Mouse (Mus musculus) cerebellum, adult 18-20 months (tissue): ENCODE measurements around the gene Diras2.
"Not testable (repeated sequence)": the region's sequence is repeated elsewhere in the genome, so short reads cannot be mapped to it uniquely, and the experiment has no call there.

Experiments
- DNase-seq, 2 experiments: peaks; one replicate each; pipeline ENCODE4 v3.0.0; 2021

Diras2 gene

DNA sequence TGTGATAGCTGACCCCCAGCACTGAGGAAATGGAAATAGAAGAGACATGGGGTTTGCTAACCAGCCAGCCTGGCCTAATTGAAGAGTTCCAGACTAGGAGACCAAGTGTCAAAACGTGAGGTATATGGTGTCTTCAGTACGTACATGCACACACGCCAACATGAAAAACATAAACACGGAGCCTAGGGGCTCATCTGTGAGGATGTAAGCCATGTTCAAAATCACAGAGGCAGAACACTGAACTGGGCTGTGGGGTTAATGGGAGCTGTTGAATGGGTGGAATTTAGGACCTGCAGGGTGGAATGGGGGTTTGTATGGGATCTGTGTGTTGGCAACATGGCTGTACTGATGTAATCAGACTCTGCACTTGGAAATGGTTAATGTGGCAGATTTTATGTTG, 14.5 kb downstream of the Diras2 start:
- DNase-seq, result no peak

GRCm38 (mm10) chr13:52516051-52516450, 15.0 kb downstream of the Diras2 start:
- DNase-seq, result no peak

DNA sequence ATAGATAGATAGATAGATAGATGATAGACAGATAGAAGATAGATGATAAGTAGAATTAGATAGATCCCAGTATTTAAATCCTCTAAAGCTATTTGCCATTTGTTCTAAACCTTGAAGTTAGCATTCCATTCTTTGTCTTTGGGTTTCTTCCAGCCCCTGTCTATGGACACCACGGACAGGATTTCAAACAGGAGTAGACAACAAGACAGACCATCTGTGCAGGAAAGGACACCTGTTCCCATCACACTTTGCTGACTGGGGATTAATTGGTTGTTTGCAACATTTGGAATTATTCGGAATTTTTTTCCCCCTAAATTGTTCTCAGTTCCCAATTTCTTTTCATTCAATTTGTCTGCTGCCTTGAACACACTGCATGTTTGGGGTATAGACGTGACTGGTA, 17.5 kb downstream of the Diras2 start:
- peak; percentile 83 to 85 for DNase-seq

- peak; percentile 76 to 89 for DNase-seq
Measured at GRCm38 (mm10) chr13:52512356-52512755, 18.7 kb downstream of the Diras2 start.

DNA sequence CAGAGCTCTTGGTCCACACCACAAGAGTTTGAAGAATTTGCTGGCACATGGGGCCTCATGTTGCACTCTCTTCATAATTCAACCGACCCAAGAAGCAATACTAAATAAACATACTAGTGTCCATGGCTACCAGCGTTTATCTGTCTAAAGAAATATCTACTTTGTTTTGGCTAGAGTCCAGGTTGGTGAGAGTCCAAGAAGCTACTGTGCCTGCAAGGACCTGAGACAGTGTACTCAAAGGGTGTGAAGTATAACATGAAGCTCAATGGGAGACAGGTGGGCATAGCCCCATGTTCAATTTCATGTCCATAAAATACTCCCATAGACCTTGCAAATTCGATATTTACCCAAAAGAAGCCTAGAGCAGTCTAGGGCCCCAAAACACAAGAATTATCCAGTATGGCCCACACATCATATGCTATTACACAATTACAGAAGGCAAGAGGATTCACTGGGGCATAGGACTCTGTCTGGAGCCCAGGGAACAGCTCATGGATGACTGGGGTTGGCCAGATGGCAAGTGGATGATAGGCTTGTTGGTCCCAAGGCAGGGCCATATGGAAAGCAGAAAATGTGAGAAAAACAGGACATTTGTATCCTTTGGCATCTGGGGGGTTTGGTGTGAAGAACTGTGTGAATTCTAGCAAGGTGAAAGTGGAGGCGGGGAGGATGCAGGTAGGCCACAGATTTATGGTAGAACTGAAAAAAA, 20.8 kb downstream of the Diras2 start:
- peak; percentile 72 to 81 for DNase-seq

- peak; percentile 56 to 59 for DNase-seq
Measured at GRCm38 (mm10) chr13:52507460-52508293, 23.4 kb downstream of the Diras2 start.

DNA sequence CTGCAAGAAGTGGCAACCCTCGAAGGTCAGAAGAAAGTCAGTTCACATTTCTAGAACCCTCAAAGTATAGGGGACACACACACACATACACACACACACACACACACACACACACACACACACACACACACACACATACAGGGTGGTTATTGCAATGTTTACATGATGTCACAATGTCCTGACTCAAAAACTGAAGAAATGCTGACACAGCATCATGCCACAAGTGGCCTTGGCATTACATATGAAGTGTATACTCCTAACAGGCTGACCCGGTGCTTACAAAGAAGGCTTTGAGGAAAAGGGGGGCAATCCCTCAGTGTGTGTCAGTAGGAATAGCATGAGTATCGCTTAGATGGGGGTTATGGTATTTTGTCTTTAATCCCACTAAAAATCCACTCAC, 24.3 kb downstream of the Diras2 start:
- DNase-seq, result not testable (repeated sequence)

DNA sequence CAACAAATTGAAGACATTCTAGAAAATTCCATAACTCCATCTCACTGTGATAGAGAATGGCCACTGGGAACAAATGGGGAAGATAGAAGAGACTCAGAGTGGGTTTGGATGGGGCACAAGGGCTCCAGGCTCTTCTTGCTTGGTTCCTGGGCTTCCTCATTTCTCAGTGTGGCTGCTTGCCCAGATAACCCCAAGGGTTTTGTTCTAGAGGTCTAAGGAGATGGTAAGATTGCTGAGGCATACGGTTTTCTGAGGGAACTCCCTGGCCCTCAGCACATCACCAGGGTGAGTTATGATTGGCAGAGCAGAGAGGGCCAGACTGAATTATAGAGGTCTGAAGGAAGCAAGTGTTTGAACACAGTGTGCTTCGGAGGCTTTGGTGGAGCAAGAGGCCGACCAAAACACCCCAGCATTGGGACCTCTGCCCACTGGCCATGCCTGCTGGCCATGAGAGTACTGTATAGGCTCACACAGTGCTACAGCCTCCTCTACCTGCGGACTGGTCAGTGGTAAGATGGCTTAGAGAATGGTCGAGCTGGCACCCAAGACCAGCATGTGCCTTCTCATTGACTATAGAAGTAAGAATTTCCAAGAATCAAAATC, 25.3 kb downstream of the Diras2 start:
- DNase-seq, result peak; percentile 57 to 64

DNA sequence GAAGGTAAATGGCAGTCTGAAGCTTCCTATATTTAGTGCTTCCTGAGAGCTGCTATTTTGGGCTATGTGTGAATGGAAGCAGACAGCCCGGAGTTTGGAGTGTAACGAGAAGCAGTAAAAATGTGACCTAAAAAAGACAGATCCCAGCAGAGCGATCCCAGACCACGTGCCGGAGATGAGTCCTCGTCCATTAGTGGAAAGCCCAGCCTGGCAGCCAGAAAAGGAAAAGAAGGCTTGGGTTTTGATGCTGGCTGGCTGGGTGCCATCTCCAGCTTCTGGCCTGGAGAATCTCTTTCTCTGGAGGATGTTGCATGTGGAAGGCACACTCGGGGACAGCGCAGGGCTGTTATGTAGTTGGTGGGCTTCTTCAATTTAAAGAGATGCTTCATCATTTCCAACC, 29.4 kb downstream of the Diras2 start:
- peak; percentile 89 to 90 for DNase-seq

- no peak for DNase-seq
Measured at GRCm38 (mm10) chr13:52497029-52497550, 34.0 kb downstream of the Diras2 start.

DNA sequence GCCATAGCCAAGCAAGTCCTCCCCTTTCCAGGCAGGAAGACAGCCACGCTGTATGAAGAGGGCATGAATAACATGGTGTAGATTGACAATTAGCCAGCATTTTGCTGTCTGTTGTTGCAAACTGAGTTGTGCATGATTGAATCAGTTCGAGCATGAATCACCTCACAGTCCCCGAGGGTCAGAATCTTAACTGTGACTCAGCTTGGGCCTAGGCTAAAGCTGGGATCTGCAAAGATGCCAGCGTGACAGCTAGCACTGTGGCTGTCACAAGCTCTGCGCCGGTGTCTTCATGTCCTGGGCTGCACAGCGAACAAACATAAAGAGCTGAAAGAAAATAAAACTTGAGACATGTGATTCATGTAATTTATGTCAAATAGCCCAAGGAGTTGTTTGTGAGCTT, 42.3 kb downstream of the Diras2 start:
- DNase-seq, result no peak

DNA sequence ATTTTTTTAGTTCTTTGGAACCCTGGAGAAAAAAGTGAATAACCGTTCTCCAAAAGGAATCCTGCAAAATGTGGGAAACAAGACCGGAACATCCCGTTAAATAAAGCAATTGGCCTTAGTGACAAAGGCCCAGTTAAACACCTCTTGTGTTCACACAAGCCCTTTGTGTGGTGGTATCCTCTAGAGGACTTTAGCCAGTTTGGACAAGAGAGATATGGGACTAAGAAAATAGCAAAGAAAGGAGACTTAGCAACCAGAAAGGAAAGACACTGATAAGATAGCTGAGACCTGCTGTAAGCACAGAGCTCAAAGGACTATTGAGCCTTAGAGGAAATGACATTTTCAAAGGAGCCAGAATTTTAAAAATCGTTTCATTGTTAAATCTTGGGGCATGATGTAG, 47.0 kb downstream of the Diras2 start:
- DNase-seq, result no peak

GRCm38 (mm10) chr13:52481786-52482185, 49.3 kb downstream of the Diras2 start:
- peak; percentile 63 to 72 for DNase-seq

- no peak for DNase-seq
Measured at GRCm38 (mm10) chr13:52479146-52479545, 51.9 kb downstream of the Diras2 start.

GRCm38 (mm10) chr13:52476998-52477601, 54.0 kb downstream of the Diras2 start:
- DNase-seq, result no peak

DNA sequence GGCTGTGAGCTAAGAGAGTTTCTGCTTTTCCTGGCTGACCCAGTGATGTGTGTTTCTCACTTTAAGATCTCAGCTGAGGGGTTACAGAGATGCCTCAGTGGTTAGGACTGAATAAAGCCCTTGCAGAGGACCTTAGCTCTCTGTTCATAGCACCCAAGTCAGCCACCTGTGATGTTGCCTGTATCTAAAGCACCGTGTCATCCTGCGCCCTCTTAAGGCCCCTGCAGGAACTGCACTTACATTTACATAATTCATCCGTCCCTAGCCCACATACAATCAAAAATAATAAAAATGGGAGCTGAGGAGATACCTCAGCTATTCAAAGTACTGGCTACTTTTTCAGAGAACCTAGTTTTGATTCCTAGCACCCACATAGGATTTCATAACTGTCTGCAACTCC, 54.9 kb downstream of the Diras2 start:
- no peak for DNase-seq

GRCm38 (mm10) chr13:52475264-52475663, 55.8 kb downstream of the Diras2 start:
- DNase-seq, result no peak

GRCm38 (mm10) chr13:52474807-52475206, 56.3 kb downstream of the Diras2 start:
- DNase-seq, result no peak

DNA sequence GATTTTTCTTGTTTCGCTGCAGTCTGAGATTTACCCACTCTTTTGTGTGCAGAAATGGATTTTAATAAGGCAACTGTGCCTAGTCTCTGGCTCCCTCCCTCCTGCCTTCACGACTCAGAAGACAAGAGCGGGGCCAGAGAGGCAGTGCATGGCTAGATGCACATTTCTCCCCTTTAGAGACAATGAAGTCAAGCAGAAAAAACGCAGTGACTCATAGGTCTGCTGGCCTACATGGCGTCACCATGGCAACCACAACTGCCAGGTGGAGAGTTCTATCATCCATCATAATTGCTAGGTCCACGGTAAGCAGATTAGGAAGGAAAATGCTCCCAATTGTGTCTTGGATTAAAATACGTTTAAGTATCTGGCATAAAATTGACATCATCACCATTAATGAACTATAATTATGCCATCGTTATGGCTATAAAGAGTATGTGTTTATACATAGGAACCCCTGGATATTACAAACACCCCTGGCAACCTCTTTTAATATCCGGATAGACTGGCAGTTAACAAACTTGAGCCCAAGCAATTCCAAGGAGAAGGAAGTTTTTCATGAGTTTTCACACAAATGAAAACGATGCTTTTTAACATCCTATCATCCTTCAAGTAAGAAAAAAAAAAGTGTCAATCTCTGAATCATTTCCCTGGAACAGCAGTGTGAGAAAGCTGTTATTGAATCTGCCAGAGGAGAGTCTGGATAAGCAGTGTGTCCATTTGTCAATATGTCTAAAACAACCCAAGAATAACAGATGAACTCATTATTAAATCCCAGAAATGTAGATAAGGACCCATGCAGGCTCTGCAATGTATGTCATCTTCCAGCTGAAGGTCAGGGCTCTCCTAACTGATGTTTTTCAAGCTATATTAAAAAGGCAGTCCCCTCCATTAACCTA, 61.0 kb downstream of the Diras2 start:
- peak; percentile 91 to 94 for DNase-seq

- DNase-seq, result no peak
Measured at GRCm38 (mm10) chr13:52465141-52465540, 65.9 kb downstream of the Diras2 start.

DNA sequence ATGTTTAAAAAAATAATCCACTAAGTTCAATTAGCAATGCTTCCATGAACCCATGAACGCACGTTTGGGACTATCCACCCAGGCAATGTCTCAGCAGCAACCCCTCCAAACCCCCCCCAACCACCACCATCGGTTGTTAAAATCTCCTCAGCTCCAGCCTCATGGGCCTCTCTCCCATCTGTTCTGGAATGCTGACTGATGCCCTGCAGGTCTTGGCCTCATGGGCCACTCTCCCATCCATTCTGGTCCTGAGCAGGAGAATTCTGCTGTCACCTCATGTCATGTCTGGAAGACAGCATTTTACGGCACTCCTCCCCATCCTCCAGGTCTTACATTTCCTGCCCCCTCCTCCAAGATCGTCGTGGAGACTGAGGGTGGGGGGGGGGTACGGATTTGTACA, 71.1 kb downstream of the Diras2 start:
- DNase-seq, result peak in 1 of 2 experiments; percentile 34

- peak; percentile 94 to 95 for DNase-seq
Measured at GRCm38 (mm10) chr13:52457889-52458324, 73.2 kb downstream of the Diras2 start.
